Mouse (Mus musculus) liver, embryonic 13.5 days (tissue): ENCODE data around the gene Dpp7. TPM values are rescaled to one million over a fixed set of nuclear protein-coding genes. Genes with fewer than 3 reads are reported as not detected.

Source experiments
- ATAC-seq: fragments of 200-750 bp; cut with Nextera tagmentation; 2 replicates; pipeline ENCODE4 v1.8.0; 2017; ENCODE audit warnings: low read depth, mild to moderate bottlenecking, moderate number of reproducible peaks, moderate library complexity
- DNase-seq: peaks from one replicate; pipeline ENCODE4 v3.0.0; 2022
- H3K27ac ChIP-seq: fragments of 300-500 bp; sonication (generic); 2 replicates; pipeline ENCODE4 v1.5.1; 2015; ENCODE audit warnings: moderate library complexity, mild to moderate bottlenecking, inconsistent platforms
- H3K27me3 ChIP-seq: fragments of 300-500 bp; sonication (generic); 2 replicates; pipeline ENCODE4 v1.6.1; 2015; ENCODE audit warnings: mild to moderate bottlenecking, inconsistent platforms
- H3K36me3 ChIP-seq: fragments of 300-500 bp; sonication (generic); 2 replicates; pipeline ENCODE4 v1.6.1; 2015; ENCODE audit warnings: mild to moderate bottlenecking, inconsistent platforms
- H3K4me1 ChIP-seq: fragments of 300-500 bp; sonication (generic); replicated peaks from 2 replicates; pipeline ENCODE4 v1.6.1; 2015; ENCODE audit warnings: inconsistent platforms
- H3K4me2 ChIP-seq: fragments of 300-500 bp; sonication (generic); 2 replicates; pipeline ENCODE4 v1.6.1; 2015; ENCODE audit warnings: inconsistent platforms, mild to moderate bottlenecking, moderate library complexity
- H3K4me3 ChIP-seq: fragments of 300-500 bp; sonication (generic); replicated peaks from 2 replicates; pipeline ENCODE4 v1.5.1; 2015; ENCODE audit warnings: mild to moderate bottlenecking, inconsistent platforms
- H3K9ac ChIP-seq: fragments of 300-500 bp; sonication (generic); 2 replicates; pipeline ENCODE4 v1.6.1; 2015; ENCODE audit warnings: mild to moderate bottlenecking, inconsistent platforms
- H3K9me3 ChIP-seq: fragments of 300-500 bp; sonication (generic); replicated peaks from 2 replicates; pipeline ENCODE4 v1.6.1; 2016; ENCODE audit warnings: inconsistent platforms
- WGBS: fragments of 180-500 bp; shearing (Covaris S2); methylation state at CpG from one replicate; pipeline ENCODE4 v1.1.7; 2015; ENCODE audit not compliant: insufficient replicate concordance; 5-methylcytosine and 5-hydroxymethylcytosine counted together
- polyA plus RNA-seq: library from polyadenylated mRNA; unstranded; fragments of >200 nt; fragmentation: Nextera tagmentation; extraction: Ambion mirVana; gene quantifications from 2 replicates; pipeline ENCODE4 v1.2.1, GENCODE M21; 2015

Gene Dpp7
- polyA plus RNA-seq, 1 experiment from 2014 or later: 9.0 TPM

DNA sequence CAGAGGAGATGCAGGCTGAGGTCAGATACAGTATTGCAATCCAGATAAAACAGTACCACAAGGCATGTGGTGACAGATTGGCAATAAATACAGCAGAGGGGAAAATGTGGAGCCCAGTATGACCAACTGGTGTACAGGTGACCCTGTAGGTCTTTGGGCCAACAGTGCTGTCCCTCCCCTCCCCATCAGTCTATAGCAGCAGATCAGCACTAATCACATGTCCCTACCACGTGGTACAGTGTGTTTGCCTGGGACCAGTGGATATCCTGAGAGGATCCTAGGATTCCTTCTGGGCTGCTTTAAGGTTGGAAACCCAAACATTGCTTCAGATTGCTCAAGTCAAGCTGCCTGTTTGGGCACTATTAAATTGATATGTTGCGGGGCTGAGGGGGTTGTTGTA, 22.6 kb downstream of the Dpp7 start:
- peak overlapping the region; percentile 72; the same call in 1 of the 2 replicates for H3K27ac ChIP-seq
- ATAC-seq (no peak), DNase-seq (no peak)
- peak overlapping the region; percentile 91 for H3K4me2 ChIP-seq
- H3K4me3 ChIP-seq: peak overlapping the region; percentile 88
- H3K4me1 ChIP-seq: peaks cover 30% of the 10 kb centered on the region
- peaks cover 50% of the 10 kb centered on the region for H3K36me3 ChIP-seq
- no peaks in the 10 kb centered on the region for H3K27me3 ChIP-seq
- H3K9me3 ChIP-seq: no peaks in the 10 kb centered on the region
- H3K9ac ChIP-seq: peak overlapping the region; percentile 85
- 72% methylated on average over 2 of the region's 2 CpGs for WGBS

DNA sequence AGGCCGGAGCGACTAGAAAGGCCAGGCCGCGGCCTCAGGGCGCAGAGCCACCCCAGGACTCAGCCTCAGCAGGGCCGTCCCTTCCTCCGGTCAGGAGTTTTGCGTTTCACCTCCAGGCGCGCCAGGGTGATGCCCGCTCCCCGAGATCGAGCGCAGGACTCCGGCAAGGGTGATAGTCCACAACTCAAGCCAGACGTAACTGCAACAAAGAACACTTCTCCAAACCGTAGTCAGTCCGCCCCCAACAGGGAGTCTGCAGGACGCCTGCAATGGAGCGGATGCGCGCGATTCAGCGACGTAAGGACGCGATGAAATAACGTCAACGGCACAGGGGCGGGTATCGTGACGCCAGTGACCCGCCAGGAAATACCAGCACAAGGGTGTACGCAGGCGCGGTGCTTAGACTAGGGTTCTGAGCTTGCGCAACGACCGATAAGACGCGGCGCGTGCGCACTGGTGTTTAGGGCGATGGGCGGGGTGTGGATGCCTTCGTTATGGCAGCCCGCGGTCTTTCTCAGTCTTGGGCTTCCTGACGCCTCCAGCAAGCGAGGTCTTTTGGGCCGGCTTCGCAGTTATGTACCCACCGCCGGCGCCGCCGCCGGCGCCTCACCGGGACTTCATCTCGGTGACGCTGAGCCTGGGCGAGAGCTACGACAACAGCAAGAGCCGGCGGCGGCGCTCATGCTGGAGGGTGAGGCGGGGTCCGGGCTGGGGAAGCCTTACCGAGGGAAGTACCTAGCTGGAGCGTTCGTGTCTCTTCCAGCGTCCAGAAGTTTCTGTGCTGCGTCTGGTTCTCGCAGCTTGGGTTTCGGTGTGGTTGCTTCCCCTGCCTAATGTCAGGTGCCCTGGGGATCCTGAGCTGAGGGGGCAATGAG, 23.6 kb downstream of the Dpp7 start, which contains the start of gene Man1b1:
Man1b1 (plus strand) TSS at position 53 of the 875 bp plus-strand sequence.
- no peaks in the 10 kb centered on the region for H3K27me3 ChIP-seq
- H3K9me3 ChIP-seq: no peaks in the 10 kb centered on the region
- H3K9ac ChIP-seq: peak within 1 kb of the TSS; percentile 92
- peak within 1 kb of the TSS; percentile 88 for H3K4me3 ChIP-seq
- WGBS: under 1% methylated on average over 78 of the region's 78 CpGs
- ATAC-seq (peak; percentile 97), DNase-seq (peak; percentile 99)
- H3K36me3 ChIP-seq: peaks cover 40% of the 10 kb centered on the region
- H3K4me1 ChIP-seq: peaks cover 30% of the 10 kb centered on the region
- H3K27ac ChIP-seq: peak within 1 kb of the TSS; percentile 84
- H3K4me2 ChIP-seq: peak within 1 kb of the TSS; percentile 91

DNA sequence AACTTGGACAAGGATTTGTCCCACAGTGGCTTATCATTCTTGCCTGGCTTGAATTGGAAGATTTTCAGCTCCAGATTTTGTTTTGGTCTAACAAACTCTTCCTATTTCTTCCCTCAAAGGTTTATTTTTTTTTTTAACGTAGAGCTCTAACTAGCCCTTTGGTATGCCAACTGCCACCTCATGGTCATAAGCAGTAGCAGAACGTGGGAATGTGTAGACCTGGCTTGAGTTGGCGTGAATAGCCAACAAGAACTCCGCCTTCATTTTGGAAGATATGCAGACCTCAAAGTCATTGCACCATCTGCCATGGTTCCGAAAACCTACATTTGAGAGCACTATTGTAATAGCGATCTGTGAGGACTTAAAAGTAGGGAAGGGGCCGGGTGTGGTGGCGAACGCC, 24.7 kb downstream of the Dpp7 start:
- WGBS: 42% methylated on average over 9 of the region's 9 CpGs
- no peak for DNase-seq
- 0 out of 2 replicates have a peak overlapping the region, but pooled peaks have one; percentile 84 for H3K27ac ChIP-seq
- H3K4me2 ChIP-seq: peak overlapping the region; percentile 91
- H3K27me3 ChIP-seq: no peaks in the 10 kb centered on the region
- peak overlapping the region; percentile 92 for H3K9ac ChIP-seq
- H3K9me3 ChIP-seq: no peaks in the 10 kb centered on the region
- peak overlapping the region; percentile 88 for H3K4me3 ChIP-seq
- no peak for ATAC-seq
- peaks cover 29% of the 10 kb centered on the region for H3K36me3 ChIP-seq
- H3K4me1 ChIP-seq: peaks cover 30% of the 10 kb centered on the region

DNA sequence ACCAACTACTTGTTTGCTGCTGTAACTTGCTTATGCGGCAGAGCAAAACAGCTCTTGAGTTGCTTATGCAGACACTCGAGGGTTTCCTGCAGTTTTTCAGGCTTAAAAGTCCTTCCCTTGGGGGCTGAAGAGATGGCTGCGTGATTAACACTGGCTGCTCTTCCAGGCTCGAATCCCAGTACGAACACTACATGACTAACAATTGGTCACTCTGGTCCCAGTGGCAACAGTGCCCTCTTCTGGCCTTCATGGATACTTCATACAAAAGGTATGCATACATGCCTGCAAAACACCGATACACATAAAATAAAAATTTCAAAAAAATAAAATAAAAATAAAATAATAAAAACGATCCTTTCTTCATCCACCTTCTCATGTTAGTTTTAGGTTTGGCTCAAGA, 27.7 kb downstream of the Dpp7 start:
- Histone ChIP-seq H3K4me3 (no peak overlapping the region), H3K27me3 (0 out of 2 replicates have a peak, but pooled peaks cover 3% of the 10 kb centered on the region), H3K9ac (no peak overlapping the region), H3K4me1 (peaks cover 13% of the 10 kb centered on the region), H3K27ac (no peak overlapping the region), H3K9me3 (no peaks in the 10 kb centered on the region), H3K4me2 (no peak overlapping the region), H3K36me3 (no peaks in the 10 kb centered on the region)
- WGBS: 31% methylated on average over 7 of the region's 7 CpGs
- ATAC-seq (no peak), DNase-seq (peak; percentile 23)

DNA sequence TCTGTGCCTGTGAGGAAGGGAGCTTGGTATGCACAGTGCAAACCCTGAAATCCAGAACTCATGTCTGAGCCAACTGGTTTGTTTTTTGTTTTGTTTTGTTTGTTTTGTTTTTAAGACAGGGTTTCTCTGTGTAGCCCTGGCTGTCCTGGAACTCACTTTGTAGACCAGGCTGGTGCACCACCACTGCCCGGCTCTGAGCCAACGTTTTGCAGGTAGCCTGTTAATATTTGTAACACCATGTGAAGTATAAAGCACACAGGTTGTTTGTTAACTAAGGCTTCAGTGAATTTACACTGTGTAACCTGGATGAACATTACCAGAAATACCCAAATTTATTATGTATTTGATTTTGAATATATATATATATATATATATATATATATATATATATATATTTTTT, 30.1 kb downstream of the Dpp7 start:
- Histone ChIP-seq H3K4me3 (no peak overlapping the region), H3K27ac (no peak overlapping the region), H3K4me2 (no peak overlapping the region), H3K4me1 (peaks cover under 1% of the 10 kb centered on the region), H3K27me3 (peaks cover 13% of the 10 kb centered on the region), H3K9ac (no peak overlapping the region), H3K9me3 (no peaks in the 10 kb centered on the region), H3K36me3 (no peaks in the 10 kb centered on the region)
- DNase-seq (no peak), ATAC-seq (no peak)
- 75% methylated on average over 2 of the region's 2 CpGs for whole genome bisulfite sequencing

DNA sequence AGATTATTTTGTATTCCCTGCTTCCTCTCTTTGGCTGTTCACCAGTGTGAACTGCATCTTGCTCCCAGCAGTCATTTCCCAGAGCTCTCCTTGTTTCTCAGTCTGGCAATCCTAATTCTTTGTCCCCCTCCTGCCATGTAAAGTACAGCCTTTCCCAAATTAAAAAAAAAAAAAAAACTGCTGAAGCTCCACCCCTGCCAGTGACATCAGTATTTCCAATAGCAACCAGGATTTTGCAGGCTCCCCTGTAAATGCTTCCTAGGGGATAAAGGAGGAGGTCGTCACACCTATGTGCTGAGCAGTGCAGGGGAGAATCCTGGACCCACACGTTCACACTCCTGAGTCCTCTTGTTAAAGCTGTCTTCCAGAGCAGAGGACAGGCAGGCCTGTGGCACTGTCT, 36.1 kb downstream of the Dpp7 start:
- Histone ChIP-seq H3K4me2 (no peak overlapping the region), H3K36me3 (no peaks in the 10 kb centered on the region), H3K4me1 (peaks cover 9% of the 10 kb centered on the region), H3K9ac (no peak overlapping the region), H3K27me3 (peaks cover 68% of the 10 kb centered on the region), H3K9me3 (no peaks in the 10 kb centered on the region), H3K27ac (no peak overlapping the region), H3K4me3 (no peak overlapping the region)
- WGBS: 18% methylated on average over 2 of the region's 2 CpGs
- DNase-seq (no peak), ATAC-seq (no peak)

DNA sequence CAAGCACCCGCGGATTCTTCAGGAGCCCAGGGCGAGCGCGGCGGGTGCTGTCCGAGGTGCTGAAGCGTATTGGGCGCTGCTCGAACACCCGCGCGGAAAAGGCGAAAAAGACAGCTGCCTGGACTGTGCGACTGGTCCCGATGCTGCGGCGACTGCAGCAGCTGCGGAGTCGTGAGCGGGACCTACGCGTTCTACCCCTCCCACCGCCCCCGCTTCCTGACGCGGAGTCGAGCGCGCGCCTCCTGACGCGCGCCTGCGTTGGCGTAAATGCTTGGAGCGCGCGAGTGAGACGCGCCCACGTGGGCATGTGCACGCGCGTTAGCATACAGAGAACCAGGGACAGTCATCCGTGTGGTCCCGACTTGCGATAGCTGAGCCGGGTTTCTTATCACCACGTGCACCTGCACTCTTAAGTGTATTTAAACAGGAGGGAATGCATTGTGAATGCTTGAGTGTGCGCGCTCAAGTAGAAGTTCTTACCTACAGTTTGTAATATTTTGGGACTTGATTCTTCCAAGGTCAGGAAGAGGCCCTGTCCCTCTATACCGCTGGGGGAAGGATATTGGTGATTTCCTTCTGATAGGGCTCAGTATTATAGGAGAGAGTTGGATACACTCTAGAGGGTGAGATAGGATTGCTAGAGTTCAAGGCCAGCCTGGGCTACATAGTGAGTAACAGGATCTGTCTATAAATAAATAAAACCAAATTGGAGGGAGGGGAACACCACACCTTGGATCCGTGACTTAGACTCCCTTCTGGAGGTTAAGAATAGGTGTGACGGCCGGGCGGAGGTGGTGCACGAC, 37.0 kb downstream of the Dpp7 start, which contains the start of gene Grin1:
Grin1 (minus strand) TSS at position 217 of the 803 bp plus-strand sequence.
- Histone ChIP-seq H3K27me3 (peaks cover 72% of the 10 kb centered on the region), H3K36me3 (no peaks in the 10 kb centered on the region), H3K4me1 (peaks cover 9% of the 10 kb centered on the region), H3K9ac (no peak within 1 kb of the TSS), H3K9me3 (no peaks in the 10 kb centered on the region), H3K4me3 (peak within 1 kb of the TSS; percentile 39), H3K27ac (no peak within 1 kb of the TSS), H3K4me2 (peak within 1 kb of the TSS; percentile 52)
- peak; percentile 36; the same call in 1 of the 2 replicates for ATAC-seq
- DNase-seq: peak; percentile 46
- WGBS: 9% methylated on average over 58 of the region's 58 CpGs

DNA sequence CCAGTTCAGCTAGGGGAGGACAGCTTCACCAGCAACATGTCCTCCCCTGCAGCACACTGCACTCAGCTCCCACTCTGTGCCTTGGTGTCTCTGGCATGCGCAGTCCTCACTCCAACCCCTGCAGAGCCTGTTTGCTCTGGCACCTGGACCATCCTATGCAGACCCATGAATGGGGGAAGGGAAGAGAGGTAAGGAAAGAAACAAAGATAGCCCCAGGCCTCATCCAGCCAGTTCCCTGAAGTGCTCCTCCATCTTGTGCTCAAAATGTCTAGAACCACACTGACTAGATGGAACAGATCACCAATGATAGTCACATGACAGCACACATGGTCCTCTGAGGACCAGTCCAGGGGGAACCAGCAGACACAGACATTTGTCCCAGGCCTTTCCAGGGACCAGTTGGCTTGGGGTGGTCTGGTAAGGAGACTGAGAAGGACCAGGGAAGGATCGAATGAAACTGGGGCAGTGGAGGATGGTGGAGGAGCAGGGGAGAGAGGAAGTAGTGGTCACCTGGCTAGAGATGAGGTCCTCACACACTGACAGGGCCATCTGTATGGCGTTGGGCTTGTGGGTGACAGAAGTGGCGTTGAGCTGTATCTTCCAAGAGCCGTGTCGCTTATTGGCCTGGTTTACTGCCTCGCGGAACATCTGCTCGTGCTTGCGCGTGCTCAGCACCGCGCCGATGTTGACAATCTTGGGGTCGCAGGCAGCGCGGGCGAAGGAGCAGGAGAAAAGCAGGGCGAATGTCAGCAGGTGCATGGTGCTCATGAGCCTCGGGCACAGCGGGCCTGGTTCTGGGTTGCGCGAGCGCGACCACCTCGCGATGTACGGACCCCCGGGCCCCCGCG, 37.8 kb downstream of the Dpp7 start:
- Histone ChIP-seq H3K4me2 (peak overlapping the region; percentile 52), H3K9me3 (no peaks in the 10 kb centered on the region), H3K27me3 (peaks cover 81% of the 10 kb centered on the region), H3K27ac (no peak overlapping the region), H3K4me1 (peaks cover 9% of the 10 kb centered on the region), H3K9ac (no peak overlapping the region), H3K4me3 (peak overlapping the region; percentile 39; the same call in 1 of the 2 replicates), H3K36me3 (no peaks in the 10 kb centered on the region)
- DNase-seq (no peak), ATAC-seq (no peak)
- 7% methylated on average over 31 of the region's 31 CpGs for WGBS

DNA sequence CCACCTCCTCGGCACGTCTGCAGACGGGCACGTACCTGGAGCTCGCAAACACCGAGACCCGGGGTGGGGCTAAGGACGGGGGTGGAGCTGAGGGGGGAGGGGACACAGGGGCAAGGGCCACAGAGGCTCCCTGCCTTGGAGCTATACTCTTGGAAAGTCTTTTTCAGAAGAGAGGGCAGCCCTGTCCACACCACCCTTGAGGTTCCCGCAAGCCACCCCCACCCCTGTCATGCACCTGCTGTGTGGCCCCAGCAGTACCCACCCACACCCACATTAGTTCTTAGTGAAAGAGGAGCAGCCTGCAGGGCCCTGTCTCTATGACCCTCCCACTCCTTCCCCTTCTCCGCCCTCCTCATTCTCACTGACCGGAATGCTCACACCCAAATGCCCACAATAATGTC, 44.7 kb downstream of the Dpp7 start:
- ATAC-seq: no peak
- WGBS: 3% methylated on average over 11 of the region's 11 CpGs
- Histone ChIP-seq H3K4me1 (no peaks in the 10 kb centered on the region), H3K27ac (no peak overlapping the region), H3K4me2 (no peak overlapping the region), H3K36me3 (no peaks in the 10 kb centered on the region), H3K9me3 (no peaks in the 10 kb centered on the region), H3K4me3 (no peak overlapping the region), H3K27me3 (peaks cover 97% of the 10 kb centered on the region), H3K9ac (no peak overlapping the region)
- DNase-seq: no peak

DNA sequence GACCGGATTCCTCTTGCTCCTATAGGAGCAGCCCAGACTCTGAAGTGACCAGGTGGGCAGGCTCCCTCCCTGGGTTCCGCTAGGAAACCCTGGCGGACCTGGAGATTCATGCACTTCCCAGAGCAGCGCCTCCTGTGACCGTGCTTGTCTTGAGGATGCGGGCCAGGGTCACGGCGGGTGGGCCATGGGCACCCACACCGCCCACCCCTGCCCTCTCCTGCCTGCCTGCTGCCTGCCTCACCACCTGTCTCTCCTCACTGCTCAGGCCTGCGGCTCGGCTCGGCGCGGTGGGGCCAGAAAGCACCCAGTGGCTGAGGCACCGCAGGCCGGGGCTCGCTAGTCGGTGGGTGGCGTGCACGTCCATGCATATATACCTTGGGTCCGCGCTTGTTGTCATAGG, 45.2 kb downstream of the Dpp7 start:
- ATAC-seq: no peak
- Histone ChIP-seq H3K4me3 (no peak overlapping the region), H3K36me3 (no peaks in the 10 kb centered on the region), H3K4me1 (no peaks in the 10 kb centered on the region), H3K4me2 (no peak overlapping the region), H3K27ac (no peak overlapping the region), H3K9ac (no peak overlapping the region), H3K9me3 (no peaks in the 10 kb centered on the region), H3K27me3 (peaks cover 97% of the 10 kb centered on the region)
- WGBS: 2% methylated on average over 22 of the region's 22 CpGs
- no peak for DNase-seq
